Mouse (Mus musculus) liver, postnatal 0 days (tissue): ENCODE results near the gene Rps6kl1.

ENCODE experiments used
- CTCF ChIP-seq: sonication (generic); IDR thresholded peaks from 2 replicates; pipeline ENCODE4 v1.5.1; 2016; ENCODE audit warnings: antibody characterized with exemption, low read depth
- EP300 ChIP-seq: IDR thresholded peaks from 2 replicates; pipeline ENCODE4 v1.6.1; 2016; ENCODE audit warnings: antibody characterized with exemption, low read depth, mild to moderate bottlenecking

DNA sequence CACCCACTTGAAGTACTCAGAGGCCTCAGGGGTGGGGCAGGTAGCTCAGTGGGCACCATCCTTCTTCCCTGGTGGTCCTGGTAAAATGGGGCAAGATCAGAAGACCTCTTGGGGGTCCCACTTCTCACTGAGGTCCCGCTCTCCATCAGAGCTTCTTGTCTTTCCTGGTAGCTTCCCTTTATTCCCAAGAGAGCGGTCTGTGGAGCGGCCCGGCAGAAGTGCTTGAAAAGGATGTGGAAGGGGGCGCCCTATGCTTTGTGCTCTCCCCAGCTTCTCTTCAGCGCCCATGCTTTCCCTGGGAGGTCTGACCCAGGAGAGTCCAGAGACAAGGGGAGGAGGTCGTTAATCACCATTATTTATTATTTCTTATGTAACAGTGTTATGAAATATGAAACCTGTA lies 46.3 kb upstream of the Rps6kl1 start:
- TF ChIP-seq EP300 (no peak), CTCF (no peak)
